Comparison of ENCODE assay signal across 25 mouse cellular contexts in genomic region chr17:12021326-12021725, GRCm38 (mm10).
"Had no signal": no experiment of that assay in that cellular context is flagged by ENCODE, and none has a peak within 500 bp of the region (broad histone marks: within the 10 kb centered on the region; RNA-seq: fewer than 3 reads in every experiment).

No protein-coding gene starts in this region.

- H3K4me2 ChIP-seq: heart, embryonic 11.5 days; heart, embryonic 13.5 days; heart, embryonic 15.5 days; hindbrain, embryonic 13.5 days; hindbrain, embryonic 15.5 days; kidney, embryonic 15.5 days; limb, embryonic 13.5 days; limb, embryonic 15.5 days; liver, embryonic 12.5 days had no signal

- H3K4me1 ChIP-seq: heart, embryonic 13.5 days; heart, embryonic 15.5 days; hindbrain, embryonic 13.5 days; hindbrain, embryonic 15.5 days; kidney, embryonic 15.5 days; limb, embryonic 13.5 days; limb, embryonic 15.5 days; liver, embryonic 12.5 days had no signal

- H3K9me3 ChIP-seq: kidney, embryonic 15.5 days; limb, embryonic 15.5 days; liver, embryonic 12.5 days had no signal

- ATAC-seq: hindbrain, postnatal 0 days; intestine, embryonic 16.5 days; liver, embryonic 12.5 days had no signal

- H3K4me3 ChIP-seq: heart, embryonic 13.5 days; heart, embryonic 15.5 days; hindbrain, embryonic 13.5 days; hindbrain, embryonic 15.5 days; kidney, embryonic 15.5 days; limb, embryonic 13.5 days; limb, embryonic 15.5 days; liver, embryonic 12.5 days had no signal

- H3K9ac ChIP-seq: heart, embryonic 13.5 days; heart, embryonic 15.5 days; hindbrain, embryonic 13.5 days; hindbrain, embryonic 15.5 days; kidney, embryonic 15.5 days; limb, embryonic 13.5 days; limb, embryonic 15.5 days; liver, embryonic 12.5 days had no signal

- H3K27ac ChIP-seq: heart, embryonic 13.5 days; heart, embryonic 15.5 days; hindbrain, embryonic 13.5 days; hindbrain, embryonic 15.5 days; hindbrain, postnatal 0 days; kidney, embryonic 15.5 days; kidney, postnatal 0 days; limb, embryonic 13.5 days; limb, embryonic 15.5 days; liver, embryonic 12.5 days had no signal

- H3K36me3 ChIP-seq: heart, embryonic 13.5 days; heart, embryonic 15.5 days; hindbrain, embryonic 13.5 days; hindbrain, embryonic 15.5 days; kidney, embryonic 15.5 days; limb, embryonic 13.5 days; limb, embryonic 15.5 days; liver, embryonic 12.5 days had no signal

- H3K27me3 ChIP-seq: heart, embryonic 13.5 days; heart, embryonic 15.5 days; hindbrain, embryonic 13.5 days; hindbrain, embryonic 15.5 days; kidney, embryonic 15.5 days; limb, embryonic 13.5 days; limb, embryonic 15.5 days had no signal

- DNase-seq: gastrocnemius, postnatal 14 days; gastrocnemius, postnatal 36 days; heart, adult 18-20 months; heart, postnatal 14 days; heart, postnatal 36 days; kidney, adult 11 months; kidney, adult 2 months; kidney, adult 9 months; kidney, postnatal 14 days; kidney, postnatal 36 days; layer of hippocampus, adult 9-11 months; layer of hippocampus, postnatal 36 days; left cerebral cortex, postnatal 4 days had no signal
